Mouse (Mus musculus) embryo, embryonic 11 days (tissue): ENCODE measurements around the gene Atf4.

Experiments used
- DNase-seq: peaks from one replicate; pipeline ENCODE4 v3.0.0-alpha.2; 2015

Atf4 gene

DNA sequence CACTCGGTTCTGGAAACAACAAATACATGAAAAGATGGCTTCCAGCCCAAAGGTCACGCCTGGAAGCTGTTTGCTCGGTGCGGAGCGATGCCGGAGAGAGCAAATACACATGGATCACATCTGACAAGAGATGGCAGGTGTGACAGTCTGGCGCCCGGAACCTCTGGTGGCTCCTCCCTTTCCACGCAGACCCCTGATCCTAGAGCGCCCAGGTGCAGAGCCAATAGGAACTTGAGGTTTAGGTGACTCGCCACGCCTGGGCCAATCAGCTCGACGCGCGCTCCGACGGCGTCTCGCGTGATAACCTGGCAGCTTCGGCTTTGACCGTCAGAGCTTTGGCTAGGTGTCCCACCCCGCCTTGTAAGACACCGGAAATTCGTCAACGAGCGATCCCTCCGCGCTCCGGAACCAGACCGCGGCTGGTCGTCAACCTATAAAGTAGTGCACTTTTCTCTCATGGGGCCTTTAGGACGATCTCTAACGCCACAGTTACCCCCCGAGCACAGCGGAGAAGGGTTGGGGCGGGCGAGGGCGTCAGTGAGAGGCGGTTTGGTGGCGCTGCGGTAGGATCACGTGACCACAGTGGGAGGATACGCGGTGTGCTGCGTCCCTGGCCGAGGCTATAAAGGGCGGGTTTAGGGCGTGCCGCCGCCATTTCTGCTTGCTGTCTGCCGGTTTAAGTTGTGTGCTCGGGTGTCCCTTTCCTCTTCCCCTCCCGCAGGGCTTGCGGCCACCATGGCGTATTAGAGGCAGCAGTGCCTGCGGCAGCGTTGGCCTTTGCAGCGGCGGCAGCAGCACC lies at the start of gene Atf4:
Gene Atf4, plus strand, starts transcription at position 338 of the 799 bp plus-strand sequence.
- DNase-seq = peak; percentile 99

DNA sequence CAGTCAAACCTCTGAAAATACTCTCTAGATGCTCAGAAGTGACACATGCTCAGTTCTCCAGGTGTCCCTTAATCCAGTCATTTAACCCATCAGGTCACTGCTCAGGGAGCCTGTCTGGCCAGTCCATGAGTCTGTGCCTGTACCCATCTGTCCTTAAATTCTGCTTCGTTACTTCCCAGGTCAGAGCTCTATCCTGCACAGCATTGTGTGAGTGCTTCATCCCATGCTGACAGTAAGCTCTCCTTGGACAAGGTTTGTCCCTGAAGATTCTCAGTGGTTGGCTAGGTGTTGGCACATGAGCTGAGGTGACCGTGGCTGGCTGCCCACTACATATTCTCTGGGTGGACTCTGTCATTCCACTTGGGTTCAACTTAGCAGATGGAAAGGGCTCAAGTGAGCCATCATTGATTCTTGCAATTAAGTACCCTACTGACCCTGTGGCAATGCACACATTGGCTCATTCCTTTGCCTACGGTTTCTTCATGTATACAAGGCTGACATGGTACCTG lies 48.9 kb upstream of the Atf4 start:
- DNase-seq = no peak

DNA sequence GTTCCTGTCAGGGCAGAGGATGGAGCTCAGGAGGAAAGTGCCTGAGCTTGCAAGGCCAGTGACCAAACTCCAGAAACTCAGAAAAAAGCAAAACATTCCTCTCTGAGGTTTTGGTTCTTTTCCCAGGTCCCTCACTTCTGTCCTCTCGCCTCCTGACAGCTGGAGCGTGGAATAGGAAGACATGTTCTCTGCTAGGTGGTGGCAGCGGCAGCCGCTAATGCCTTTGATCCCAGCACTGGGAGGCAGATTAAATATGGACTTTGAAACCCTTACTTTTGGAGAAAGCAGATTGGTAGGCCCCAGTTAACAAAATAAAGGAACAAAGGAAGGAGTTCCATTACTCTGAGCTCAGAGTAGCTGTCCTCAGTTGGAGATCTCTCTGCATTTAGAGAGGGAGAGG lies 46.5 kb upstream of the Atf4 start:
- peak; percentile 16 for DNase-seq

DNA sequence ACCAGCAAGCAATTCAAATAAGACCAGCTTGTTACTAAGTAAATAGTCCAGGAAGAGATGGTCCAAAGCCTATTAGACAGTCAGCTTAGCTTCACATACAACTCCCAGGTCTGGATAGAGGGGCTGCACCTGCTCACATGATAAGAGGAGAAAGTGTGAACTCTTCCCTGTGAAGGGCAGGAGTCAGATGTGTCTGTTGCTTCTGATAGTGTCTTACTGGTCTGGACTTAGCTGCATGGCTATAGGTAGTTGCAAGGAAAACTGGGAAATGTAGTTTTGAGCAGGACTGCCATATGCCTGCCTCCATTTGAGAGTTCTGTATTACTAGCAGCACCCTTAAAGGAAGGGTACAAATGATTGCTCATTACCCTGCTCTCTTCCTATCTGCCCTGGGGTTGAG lies 41.3 kb upstream of the Atf4 start:
- DNase-seq = no peak

DNA sequence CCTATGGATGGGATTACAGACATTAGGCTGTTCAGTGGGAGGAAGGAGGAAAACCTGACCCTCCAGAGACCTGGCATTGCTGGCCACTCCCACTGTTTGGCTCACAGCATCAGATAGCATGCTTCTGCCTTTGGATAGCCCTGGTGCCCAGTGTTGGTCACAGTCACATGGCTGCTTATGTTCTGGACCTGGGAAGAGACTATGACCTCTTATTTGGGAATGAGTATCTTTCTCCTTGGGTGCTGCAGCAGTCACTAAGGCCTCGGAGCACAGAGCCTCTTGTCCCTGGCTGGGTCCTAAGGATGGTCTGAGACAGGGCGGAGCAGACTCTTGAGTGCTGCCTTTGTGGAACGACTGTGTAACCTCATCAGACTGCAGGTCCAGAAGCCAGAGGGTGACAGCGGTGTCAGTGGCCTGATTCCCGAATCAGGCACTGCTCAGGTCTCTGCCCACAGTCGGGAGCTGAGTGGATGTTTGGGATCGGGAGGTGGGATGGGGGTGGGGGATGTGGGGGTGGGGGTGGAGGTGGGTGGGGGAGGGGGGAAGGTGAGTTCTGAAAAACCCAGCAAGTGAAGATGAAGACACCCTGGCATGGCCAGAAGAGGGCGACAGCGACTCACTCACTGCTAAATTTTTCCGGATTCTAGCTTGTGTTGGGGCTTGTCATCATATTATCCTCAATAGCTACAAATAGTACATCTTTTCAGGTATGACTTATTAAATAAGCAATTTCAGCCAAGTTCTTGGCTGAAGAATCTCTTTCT lies 39.1 kb upstream of the Atf4 start:
- peak; percentile 41 for DNase-seq

DNA sequence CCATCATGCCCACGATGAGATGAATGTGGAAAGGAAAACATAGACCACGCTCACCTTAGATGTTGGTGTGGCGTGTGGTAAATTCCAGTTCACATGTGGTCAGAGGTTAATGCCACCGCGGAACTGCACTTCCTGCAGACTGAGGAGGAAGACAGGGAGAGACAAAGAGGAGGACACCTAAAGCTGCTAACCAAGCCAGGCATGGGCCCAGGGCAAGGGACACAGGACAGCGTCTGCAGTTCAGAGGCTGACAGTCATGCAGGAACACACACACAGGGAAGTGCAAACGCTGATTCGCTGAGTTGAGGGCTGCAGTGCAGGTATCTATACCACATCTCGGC lies 38.5 kb upstream of the Atf4 start:
- no peak for DNase-seq

DNA sequence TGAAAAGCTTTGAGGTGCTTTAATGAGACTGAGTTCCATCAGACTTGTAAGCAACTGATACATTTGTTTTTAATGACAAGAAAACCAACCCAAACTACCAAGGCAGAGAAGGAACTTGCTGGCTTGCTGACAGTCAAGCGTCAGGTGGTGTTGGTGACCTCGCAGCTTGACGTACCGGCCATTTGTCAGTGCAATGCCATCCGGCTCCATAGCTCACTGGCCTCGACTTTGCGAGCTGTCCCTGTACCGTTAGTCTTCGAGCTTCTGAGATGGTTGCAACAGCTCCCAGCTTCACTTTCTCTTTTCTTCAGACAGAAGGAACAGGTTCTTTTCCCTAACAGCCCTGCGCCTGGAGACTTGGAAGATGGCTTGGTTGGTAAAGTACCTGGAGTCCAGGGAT lies 37.5 kb upstream of the Atf4 start:
- no peak for DNase-seq

DNA sequence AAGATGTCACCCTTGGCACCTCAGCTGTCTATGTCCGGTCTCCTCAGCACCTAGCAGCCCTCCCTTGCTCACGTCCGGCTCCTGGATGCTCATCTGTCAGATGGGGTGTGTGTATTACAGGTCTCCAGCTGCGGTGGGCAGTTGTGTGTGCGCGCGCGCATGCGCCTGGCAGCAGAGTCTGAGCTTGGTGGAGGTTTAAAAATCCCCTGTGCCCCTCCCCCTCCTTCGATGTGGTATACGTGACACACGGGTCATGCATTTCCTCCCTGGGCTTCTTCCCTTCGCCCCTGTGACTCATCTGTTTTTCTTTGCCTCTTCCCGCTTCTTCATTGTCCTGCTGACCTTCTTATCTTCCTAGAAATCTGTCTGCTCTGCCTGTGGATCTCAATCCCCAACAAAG lies 35.8 kb upstream of the Atf4 start:
- DNase-seq = peak; percentile 61

DNA sequence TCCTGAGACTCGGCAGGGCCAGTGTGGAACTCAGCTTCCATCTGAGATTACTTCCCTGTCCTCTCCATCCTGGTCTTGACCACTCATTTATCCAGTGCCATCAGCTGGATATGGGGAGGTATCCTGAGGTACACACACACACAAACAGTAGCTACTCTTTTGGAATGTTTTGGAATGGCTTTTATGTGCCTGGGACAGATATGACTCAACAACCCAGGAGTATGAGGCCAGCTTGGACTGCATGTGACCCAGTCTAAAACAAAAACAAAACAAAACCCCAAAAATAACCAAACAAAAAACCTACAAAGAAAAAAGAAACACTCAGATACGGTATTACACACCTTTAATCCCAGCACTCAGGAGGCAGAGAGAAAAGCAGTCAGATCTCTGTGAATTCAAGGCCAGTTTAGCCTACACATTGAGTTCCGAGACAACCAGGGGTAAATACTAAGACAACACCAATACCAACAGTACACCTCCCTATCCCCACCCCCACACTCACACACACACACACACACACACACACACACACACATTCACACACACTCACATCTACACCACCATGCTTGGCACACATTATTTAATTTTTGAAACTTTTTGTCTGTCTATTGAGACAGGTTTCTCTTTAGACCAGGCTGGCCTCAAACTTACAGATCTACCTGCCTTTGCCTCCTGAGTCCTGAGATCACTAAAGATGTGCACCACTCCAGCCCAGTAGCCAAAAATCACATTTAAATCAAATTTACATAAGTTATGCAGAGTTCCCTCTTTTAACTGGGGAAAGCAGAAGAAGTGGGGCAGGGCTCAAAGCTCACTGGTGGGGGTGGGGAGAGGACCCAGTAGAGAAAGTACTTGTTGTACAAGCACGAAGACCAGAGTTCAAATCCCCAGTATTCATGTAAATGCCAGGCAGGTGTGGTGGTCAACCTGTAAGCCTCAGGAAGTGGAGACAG lies 35.0 kb upstream of the Atf4 start:
- no peak for DNase-seq

DNA sequence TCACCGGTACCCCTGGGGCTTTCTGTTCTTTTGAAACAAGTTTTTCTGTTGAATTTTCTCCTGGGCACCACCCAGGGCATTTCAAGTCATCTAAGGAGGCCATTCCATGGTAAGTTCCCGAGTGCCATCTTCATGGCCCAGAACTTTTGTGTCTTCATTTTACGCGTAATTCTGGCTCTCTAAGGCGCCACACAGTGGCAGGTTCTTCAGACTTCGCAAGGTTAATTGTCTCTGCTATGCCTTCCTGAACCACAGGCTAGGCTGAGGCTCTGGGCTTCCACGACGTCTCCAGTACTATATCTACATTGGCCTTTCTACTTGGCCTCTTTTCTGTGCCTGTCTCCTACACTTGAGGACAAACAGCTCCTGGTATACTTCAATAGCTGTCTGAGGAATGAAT lies 34.0 kb upstream of the Atf4 start:
- DNase-seq = no peak

DNA sequence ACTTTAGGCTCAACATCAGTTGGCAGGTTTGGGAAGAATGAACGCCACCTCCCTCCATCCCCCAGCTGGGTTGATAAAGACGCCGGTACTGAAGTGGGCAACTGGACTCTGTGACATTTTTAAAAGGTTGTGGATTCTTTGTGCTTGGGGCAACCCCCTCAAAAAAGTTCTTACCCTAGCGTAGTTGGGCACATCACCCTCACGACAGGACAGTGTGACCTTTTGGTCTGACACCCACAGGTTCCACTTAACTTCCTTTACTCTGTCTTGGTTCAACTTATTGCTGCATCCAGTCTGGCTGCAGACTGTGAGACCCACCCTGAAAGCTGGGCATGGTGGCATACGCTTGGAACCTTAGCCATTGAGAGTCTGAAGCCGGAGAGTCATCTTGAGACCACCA lies 31.2 kb upstream of the Atf4 start:
- no peak for DNase-seq

DNA sequence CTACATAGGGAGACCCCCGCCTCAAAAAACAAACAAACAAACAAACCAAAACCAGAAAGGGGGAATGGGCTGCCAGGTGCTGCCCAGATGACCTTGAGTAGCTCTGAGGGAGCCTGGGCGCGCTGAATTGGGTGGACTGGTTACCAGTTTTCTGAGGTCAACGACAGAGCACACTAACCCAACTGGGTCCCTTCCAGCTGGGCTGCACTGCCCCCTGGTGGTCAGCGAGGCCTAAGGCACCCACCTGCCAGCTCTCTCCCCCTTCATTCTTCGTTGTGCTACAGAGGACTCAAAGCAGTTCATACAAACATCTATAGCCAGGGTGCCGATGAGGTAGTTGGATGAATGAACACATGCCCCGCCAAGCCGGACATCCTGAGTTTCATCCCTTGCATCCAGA lies 29.8 kb upstream of the Atf4 start:
- peak; percentile 78 for DNase-seq

DNA sequence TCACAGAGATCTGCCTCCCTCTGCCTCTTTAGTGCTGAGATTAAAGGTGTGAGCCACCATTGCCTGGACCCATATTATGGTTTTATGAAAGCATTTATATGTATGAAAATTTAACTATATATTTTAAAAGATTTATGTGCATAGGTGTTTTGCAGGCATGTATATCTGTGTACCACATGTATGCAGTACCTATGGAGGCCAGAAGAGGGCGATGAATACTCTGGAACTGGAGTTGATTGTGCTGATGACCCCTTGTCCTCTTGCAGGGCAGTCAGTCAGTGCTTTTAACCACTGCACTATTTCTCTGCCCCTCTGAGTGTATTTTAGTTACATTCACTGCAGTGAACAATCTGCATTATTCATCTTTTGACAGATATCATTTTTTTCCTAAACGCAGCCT lies 29.2 kb upstream of the Atf4 start:
- peak; percentile 61 for DNase-seq

DNA sequence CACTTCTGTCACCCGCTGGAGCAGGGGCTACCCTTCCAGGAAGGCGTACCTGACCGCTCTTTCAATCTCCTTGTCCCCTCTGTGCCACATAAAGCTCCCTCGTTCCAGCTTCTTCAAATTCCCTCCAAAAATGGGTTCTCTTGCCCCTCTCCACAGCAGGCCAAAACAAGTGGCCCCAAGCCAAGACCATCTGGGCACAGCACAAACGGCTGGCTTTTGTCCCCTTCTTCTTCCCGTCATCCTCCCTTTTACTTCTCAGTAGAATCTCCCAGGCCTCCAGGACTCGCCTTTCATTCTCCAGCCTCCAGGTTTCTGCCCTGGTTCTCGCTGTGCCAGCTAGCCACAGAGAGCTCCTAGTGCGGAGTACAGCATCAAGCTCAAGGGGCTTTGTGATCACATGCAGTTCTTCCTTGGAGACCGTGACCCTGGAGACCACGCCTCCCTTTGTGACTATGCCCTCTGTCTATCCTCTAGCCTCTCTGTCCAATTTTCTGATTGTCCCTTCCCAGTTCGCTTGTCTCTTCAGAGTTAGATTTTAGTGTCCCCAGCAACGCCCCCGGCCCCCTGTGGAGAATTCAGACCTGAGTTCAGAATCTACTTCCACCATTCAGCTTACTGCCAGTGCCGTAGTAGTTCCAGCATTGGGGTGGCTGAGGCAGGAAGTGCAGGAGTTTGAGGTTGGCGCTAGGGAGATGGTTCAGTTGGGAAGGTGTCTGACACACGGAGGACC lies 26.7 kb upstream of the Atf4 start:
- DNase-seq = no peak

DNA sequence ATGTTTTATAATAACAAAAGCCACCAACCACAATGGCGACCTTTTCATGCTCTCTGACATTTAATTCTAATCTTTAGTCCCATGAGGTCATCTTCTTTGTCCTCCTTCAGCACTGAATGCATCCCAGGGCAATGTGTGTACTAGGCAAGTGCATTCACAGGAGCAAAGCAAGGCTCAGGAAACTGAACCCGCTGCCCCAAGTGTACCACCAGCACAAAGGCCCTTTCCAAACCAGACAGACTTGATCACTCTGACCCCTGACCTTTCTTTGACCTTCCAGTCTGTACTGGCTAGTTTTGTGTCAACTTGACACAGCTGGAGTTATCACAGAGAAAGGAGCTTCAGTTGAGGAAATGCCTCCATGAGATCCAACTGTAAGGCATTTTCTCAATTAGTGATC lies 22.7 kb upstream of the Atf4 start:
- peak; percentile 47 for DNase-seq

DNA sequence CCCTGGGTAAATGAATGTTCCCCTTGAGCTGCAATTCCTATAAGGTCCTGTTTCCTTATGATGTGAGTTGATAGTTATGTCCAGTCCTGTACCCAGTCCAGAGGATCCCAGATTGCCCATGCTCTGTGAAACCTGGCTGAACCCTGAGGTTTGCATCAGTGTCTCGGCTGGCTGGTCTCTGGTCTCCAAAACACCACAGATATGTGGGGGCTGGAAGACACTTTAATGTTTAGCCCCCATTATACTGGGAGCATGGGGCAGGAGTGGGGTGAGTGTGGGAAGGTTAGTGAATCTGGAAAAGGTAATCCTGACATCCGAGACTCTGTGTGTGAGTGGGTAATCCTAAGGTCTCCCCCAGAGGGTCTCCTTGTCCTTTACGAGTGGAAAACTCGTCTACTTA lies 21.9 kb upstream of the Atf4 start:
- DNase-seq = no peak

DNA sequence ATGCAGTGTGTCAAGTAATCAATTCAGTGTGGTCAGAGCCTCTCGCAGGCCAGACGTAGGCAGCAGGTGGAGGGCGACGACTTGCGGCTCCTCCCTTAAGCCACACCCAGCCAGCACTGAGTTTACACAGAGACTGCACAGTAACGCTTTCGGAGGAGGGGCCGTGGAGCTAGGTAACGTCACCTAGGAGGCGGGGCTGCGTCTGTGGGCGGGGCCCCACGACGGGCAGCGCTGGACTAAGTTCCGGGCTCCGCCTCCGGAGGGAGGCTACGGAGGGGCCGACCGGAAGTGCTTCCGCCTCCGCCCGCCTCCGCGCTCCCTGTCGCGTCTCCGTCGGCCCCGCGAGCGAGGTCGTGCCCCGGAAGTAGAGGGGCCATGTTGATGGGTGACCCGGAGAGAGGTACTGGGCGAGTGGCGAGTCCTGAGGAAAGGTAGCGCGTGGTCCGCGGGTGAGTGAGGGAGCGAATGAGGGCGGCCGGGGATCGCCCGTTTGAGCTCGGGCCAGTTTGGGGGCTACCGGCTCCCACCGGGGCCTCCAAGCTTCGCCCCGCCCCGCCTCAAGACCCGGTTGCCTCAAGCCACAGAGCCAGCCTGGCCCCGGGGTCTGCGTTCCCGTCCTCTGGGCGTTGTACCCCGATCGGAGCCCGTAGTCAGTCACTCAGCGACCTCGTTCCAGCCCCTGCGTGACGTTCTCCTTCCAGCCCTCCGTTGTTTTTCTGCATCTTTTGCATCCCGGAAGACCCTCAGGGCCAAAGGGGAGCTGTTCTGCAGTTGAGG lies 21.1 kb upstream of the Atf4 start, which contains the start of gene Mief1:
Gene Mief1, plus strand, starts transcription at position 286 of the 777 bp plus-strand sequence.
- peak; percentile 99 for DNase-seq

DNA sequence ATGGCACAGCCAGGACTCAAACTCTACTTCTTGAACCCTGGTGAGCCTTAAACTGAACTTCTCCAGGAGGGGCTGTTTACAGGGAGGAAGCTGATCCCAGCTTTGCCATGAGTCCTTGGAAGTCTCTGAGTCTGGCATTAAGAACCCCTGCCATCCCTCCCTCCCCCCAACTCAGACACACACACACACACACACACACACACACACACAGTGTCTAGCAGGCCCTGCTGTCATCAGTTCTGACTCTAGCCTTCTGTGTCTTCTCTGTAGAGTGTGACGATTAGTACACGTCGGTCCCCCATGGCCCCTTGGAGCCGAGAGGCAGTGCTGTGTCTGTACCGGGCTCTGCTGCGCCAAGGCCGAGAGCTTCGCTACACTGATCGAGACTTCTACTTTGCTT lies 19.4 kb upstream of the Atf4 start, which contains the start of gene AC140267.1:
Gene AC140267.1, plus strand, starts transcription at position 301 of the 400 bp plus-strand sequence.
- no peak for DNase-seq

DNA sequence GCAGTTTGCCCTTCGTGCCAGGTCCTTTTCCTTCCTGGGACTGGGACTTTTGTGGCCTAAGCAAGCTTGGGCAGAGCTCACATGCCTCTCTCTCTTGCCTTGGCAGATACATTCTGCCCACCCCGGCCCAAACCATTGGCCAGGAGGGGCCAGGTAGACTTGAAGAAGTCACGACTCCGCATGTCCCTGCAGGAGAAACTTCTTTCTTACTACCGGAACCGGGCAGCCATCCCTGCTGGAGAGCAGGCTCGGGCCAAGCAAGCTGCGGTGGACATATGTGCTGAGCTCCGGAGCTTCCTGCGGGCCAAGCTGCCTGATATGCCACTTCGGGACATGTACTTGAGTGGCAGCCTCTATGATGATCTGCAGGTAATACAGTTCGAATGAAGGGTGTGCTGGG lies 6.8 kb upstream of the Atf4 start:
- DNase-seq = no peak

DNA sequence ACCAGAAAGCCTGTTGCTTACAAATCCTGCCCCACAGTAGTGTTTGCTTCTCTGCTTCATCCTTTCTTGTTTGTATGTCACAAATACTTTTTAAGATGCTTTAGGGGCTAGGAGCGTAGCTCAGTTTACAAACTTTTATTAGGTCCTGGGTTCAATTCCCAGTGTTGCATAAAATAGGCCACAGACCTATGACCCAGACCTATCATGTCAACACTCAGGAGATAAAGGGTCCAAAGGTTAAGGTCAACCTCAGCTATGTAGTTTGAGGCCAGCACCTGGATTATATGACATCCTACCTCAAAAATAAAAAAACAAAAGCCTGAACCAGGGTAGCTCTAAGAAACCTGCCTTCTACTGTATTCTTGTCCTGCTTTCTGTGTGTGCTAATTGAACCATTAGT lies 6.4 kb upstream of the Atf4 start:
- no peak for DNase-seq

DNA sequence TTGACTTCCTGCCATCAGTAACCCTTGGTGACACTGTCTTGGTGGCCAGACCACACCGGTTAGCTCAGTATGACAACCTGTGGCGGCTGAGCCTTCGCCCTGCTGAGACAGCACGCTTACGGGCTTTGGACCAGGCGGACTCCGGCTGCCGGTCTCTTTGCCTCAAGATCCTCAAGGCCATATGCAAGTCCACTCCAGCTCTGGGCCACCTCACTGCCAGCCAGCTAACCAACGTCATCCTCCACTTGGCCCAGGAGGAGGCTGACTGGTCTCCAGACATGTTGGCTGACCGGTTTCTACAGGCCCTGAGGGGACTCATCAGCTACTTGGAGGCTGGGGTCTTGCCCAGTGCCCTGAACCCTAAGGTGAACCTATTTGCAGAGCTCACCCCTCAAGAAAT lies 5.3 kb upstream of the Atf4 start:
- no peak for DNase-seq
